Mouse (Mus musculus) liver, embryonic 14.5 days (tissue): ENCODE data around the gene Aspscr1.

ENCODE experiments used
- CTCF ChIP-seq: IDR thresholded peaks from 2 replicates; pipeline ENCODE4 v1.5.1; 2016; ENCODE audit warnings: antibody characterized with exemption, low read depth, control low read depth
- EP300 ChIP-seq: IDR thresholded peaks from 2 replicates; pipeline ENCODE4 v1.6.1; 2016; ENCODE audit warnings: antibody characterized with exemption, low read depth

DNA sequence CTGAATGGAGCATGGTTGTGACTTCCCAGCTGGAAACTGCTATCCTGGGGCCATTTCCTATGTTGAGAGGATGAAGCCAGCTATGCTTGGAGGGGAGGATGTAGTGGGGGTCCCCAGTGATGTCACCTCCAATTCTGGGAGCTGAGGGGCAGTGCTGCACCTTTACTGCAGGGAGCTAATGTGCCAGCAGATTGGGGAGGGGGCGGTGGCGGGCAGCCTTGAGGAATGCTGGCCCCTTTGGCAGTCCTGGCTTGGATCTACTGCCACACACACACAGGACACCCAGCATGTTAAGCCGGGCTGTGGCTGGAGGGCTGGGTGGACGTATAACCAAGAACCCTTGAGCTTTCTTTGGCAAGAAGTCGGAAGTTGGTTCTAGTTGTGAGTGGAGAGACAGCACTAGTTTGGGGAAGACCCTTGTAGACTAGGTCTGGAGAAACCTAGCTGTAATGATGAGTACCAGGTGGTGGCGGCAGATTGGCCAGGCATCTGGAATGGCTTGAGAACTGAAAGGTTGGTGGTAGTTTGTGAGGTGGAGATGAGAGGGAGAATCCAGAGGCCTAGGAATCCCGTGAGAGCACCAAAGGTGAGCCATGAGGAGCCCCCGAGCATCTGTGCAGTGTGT lies 39.3 kb downstream of the Aspscr1 start:
- TF ChIP-seq CTCF (no peak), EP300 (no peak)
